Mouse (Mus musculus): ENCODE results near the gene Gpr85. TPM values are rescaled to one million over a fixed set of nuclear protein-coding genes. Genes with fewer than 3 reads are reported as not detected.

The Gpr85 gene
- polyA plus RNA-seq, 1 experiment from 2014 or later: 2.9 TPM

Other genes with a start within 250 kb of the Gpr85 start
- 32.3 and 37.6 TPM in 2 replicates for gene Tmem168, start 231.8 kb downstream of the Gpr85 start, polyA plus RNA-seq (2014; fragmentation: Nextera tagmentation; extraction: Ambion mirVana)
- 23.5 and 23.8 TPM in 2 replicates for gene Bmt2, start 162.0 kb downstream of the Gpr85 start, polyA plus RNA-seq (2014; fragmentation: Nextera tagmentation; extraction: Ambion mirVana)
- gene 2610001J05Rik, start 31.6 kb upstream of the Gpr85 start, polyA plus RNA-seq (2014; fragmentation: Nextera tagmentation; extraction: Ambion mirVana): 69.7 and 70.6 TPM in 2 replicates

All from limb, embryonic 11.5 days (tissue).